Mouse (Mus musculus): ENCODE measurements around the gene Gm17949. TPM values are rescaled to one million over a fixed set of nuclear protein-coding genes. Genes with fewer than 3 reads are reported as not detected.

Gene Gm17949
- polyA plus RNA-seq, 2 experiments: 0.05 to 0.26 TPM

DNA sequence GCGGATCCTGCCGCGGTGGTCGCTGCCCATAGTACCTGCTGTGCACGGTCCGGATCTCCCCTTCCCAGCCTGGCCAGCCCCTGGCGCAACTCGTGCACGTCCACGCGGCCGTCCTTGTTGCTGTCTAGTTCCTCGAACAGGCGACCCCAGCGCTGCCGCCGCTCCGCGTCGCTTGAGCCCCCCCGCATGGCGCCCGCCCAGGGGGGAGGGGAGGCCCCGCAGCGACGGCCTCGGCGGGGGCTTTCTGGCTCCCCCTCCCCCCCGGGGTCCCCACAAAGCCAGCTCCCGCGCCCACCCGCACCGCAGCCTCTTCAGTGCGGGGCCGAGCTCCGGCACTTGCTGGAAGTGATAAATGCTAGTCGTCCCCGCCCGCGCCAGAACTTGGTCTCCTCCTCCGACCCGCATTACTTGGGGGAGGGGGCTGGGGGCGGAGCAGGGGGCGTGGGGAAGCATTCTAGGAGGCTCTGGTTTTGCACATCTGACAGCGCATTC, 48.3 kb downstream of the Gm17949 start, which contains the start of gene Slc25a23:
TSS of gene Slc25a23 (minus strand) at position 378 of the 492 bp plus-strand sequence.
- peak; percentile 83 for ATAC-seq (ENCODE audit: low FRiP score, low read depth)
- Histone ChIP-seq H3K9me3 (ENCODE audit: control insufficient read depth, low read length) (no peaks in the 10 kb centered on the region), H3K27ac (replicated peaks; ENCODE audit: low read depth, low read length) (no peak within 1 kb of the TSS), H3K4me3 (replicated peaks; ENCODE audit: low read length) (peak within 1 kb of the TSS; percentile 77), H3K27me3 (ENCODE audit: control insufficient read depth, insufficient read depth, low read length) (peaks cover 27% of the 10 kb centered on the region), H3K36me3 (ENCODE audit: control insufficient read depth, insufficient read depth, low read length) (no peaks in the 10 kb centered on the region), H3K9ac (ENCODE audit: low read depth, low read length, severe bottlenecking) (peak within 1 kb of the TSS; percentile 70), H3K4me1 (ENCODE audit: control insufficient read depth, insufficient read depth, low read length) (0 out of 2 replicates have a peak, but pooled peaks cover 10% of the 10 kb centered on the region), H3K4me2 (replicated peaks; ENCODE audit: low read depth, low read length, severe bottlenecking) (peak within 1 kb of the TSS; percentile 83)
- TF ChIP-seq POLR2A (IDR thresholded peaks at IDR 0.05; ENCODE audit: borderline replicate concordance, extremely low read depth, insufficient read depth, insufficient read length): no peak
- peak; percentile 80 for DNase-seq (ENCODE audit: low spot score)
- WGBS: 1% methylated on average over 16 of the region's 45 CpGs

DNA sequence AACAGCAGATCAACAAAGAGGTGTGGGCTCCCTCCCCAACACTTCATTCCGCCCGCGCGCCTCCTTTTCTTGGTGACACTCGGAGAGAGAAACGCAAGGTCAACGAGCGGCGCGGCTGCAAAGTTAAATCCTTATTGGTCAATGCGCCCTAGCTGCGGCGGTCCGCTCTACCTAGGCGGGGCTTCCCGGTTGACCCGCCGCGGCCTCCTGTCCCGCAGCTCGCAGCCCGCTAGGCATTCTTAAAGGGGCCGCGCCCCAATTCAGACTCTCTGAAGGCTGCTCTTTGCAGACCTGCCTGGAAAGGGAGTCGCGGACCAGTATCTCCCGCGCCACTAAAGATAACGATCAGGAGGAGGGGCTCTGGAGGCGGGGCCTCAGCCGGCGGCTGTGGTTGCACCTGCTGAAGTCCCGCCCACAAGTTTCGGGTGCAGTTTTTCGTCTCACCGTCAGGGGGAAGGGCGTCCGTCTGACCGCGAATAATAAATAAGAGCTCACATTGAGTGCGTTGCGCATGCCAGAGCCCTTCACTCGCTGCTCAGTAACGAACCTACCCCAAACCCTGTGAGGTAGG, 49.0 kb downstream of the Gm17949 start:
- Histone ChIP-seq H3K4me1 (ENCODE audit: control insufficient read depth, insufficient read depth, low read length) (0 out of 2 replicates have a peak, but pooled peaks cover 10% of the 10 kb centered on the region), H3K4me2 (replicated peaks; ENCODE audit: low read depth, low read length, severe bottlenecking) (peak overlapping the region; percentile 83), H3K27ac (replicated peaks; ENCODE audit: low read depth, low read length) (no peak overlapping the region), H3K27me3 (ENCODE audit: control insufficient read depth, insufficient read depth, low read length) (peaks cover 33% of the 10 kb centered on the region), H3K9ac (ENCODE audit: low read depth, low read length, severe bottlenecking) (0 out of 2 replicates have a peak overlapping the region, but pooled peaks have one; percentile 22), H3K9me3 (ENCODE audit: control insufficient read depth, low read length) (no peaks in the 10 kb centered on the region), H3K4me3 (replicated peaks; ENCODE audit: low read length) (peak overlapping the region; percentile 77), H3K36me3 (ENCODE audit: control insufficient read depth, insufficient read depth, low read length) (no peaks in the 10 kb centered on the region)
- no peak for TF ChIP-seq POLR2A (IDR thresholded peaks at IDR 0.05; ENCODE audit: borderline replicate concordance, extremely low read depth, insufficient read depth, insufficient read length)
- peak; percentile 96 for DNase-seq (ENCODE audit: low spot score)
- ATAC-seq (ENCODE audit: low FRiP score, low read depth): peak; percentile 93
- under 1% methylated on average over 44 of the region's 44 CpGs for WGBS

DNA sequence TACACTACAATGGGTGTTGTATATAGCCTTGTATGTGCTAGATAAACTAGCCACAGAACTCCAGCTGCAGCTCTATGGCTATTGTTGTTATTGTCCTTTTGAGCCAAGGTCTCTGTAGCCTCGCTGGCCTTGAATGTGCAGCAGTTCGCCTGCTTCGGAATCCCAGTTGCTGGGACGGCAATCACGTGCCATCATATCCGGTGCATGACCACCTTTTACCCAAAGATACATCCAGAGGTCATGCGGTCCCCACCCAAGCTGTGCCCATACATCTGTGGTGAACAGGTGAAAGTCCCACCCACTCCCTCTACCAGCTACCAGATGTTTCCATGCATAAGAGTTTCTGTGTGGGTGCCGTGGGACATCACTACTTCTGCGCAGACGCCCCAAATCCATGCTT, 49.8 kb downstream of the Gm17949 start:
- Histone ChIP-seq H3K4me3 (replicated peaks; ENCODE audit: low read length) (peak overlapping the region; percentile 77; the same call in 1 of the 2 replicates), H3K9ac (ENCODE audit: low read depth, low read length, severe bottlenecking) (no peak overlapping the region), H3K4me1 (ENCODE audit: control insufficient read depth, insufficient read depth, low read length) (0 out of 2 replicates have a peak, but pooled peaks cover 10% of the 10 kb centered on the region), H3K27ac (replicated peaks; ENCODE audit: low read depth, low read length) (no peak overlapping the region), H3K4me2 (replicated peaks; ENCODE audit: low read depth, low read length, severe bottlenecking) (peak overlapping the region; percentile 83), H3K9me3 (ENCODE audit: control insufficient read depth, low read length) (no peaks in the 10 kb centered on the region), H3K36me3 (ENCODE audit: control insufficient read depth, insufficient read depth, low read length) (no peaks in the 10 kb centered on the region), H3K27me3 (ENCODE audit: control insufficient read depth, insufficient read depth, low read length) (peaks cover 33% of the 10 kb centered on the region)
- TF ChIP-seq POLR2A (IDR thresholded peaks at IDR 0.05; ENCODE audit: borderline replicate concordance, extremely low read depth, insufficient read depth, insufficient read length): no peak
- ATAC-seq (ENCODE audit: low FRiP score, low read depth): no peak
- 48% methylated on average over 10 of the region's 10 CpGs for WGBS
- DNase-seq (ENCODE audit: low spot score): no peak

DNA sequence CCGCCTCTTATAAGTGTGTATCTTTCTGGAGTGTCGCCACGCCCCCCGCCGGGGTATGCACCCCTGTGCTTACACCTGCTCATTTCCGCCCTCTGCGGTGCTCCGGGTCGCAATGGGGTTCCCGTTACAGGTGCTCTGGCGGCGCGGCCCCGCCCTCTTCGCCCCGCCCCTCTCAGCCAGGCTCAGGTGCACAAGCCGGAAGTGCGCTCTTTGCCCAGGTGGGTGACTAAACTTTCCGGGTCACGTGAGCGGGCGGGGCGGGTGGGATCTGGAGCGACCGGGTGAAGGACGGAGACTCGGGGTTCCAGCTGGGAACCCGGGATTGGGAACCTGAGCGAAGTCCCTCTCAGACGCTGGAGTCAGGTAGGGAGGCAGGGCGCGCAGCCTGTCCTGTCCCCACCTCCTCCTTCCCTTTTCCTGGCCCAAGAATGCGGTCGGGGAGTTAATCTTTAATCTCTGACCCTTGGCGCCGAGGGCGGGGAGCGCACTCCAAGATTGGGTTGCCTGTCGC, 50.8 kb downstream of the Gm17949 start:
- no peaks in the 10 kb centered on the region for H3K9me3 ChIP-seq (ENCODE audit: control insufficient read depth, low read length)
- H3K4me3 ChIP-seq (replicated peaks; ENCODE audit: low read length): peak overlapping the region; percentile 16
- ATAC-seq (ENCODE audit: low FRiP score, low read depth) (no peak), DNase-seq (ENCODE audit: low spot score) (no peak)
- H3K4me2 ChIP-seq (replicated peaks; ENCODE audit: low read depth, low read length, severe bottlenecking): peak overlapping the region; percentile 30; the same call in 1 of the 2 replicates
- 3% methylated on average over 39 of the region's 39 CpGs for WGBS
- no peaks in the 10 kb centered on the region for H3K36me3 ChIP-seq (ENCODE audit: control insufficient read depth, insufficient read depth, low read length)
- H3K9ac ChIP-seq (ENCODE audit: low read depth, low read length, severe bottlenecking): no peak overlapping the region
- H3K4me1 ChIP-seq (ENCODE audit: control insufficient read depth, insufficient read depth, low read length): 0 out of 2 replicates have a peak, but pooled peaks cover 10% of the 10 kb centered on the region
- H3K27me3 ChIP-seq (ENCODE audit: control insufficient read depth, insufficient read depth, low read length): peaks cover 37% of the 10 kb centered on the region
- TF ChIP-seq POLR2A (IDR thresholded peaks at IDR 0.05; ENCODE audit: borderline replicate concordance, extremely low read depth, insufficient read depth, insufficient read length): no peak
- H3K27ac ChIP-seq (replicated peaks; ENCODE audit: low read depth, low read length): no peak overlapping the region

DNA sequence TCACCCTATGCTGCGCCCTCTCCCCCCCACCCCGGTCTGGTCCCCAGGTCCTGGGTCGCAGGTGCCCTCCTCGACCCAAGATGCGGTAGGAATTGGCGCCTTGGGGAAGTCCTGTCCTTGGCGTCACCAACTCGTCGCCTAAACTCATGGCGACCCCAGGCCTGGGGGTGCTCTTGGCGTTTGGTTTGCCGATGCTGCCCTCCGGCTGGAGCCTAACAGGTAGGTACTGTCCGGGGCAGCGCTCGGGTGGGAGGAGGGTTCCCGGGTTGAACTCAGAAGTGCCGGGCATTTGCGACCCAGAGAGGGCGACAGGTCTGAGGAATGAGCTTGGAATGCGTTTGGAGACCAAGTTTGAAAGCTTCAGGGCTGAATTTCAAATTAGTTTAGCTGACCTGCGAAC, 51.3 kb downstream of the Gm17949 start:
- 1% methylated on average over 22 of the region's 22 CpGs for WGBS
- H3K4me3 ChIP-seq (replicated peaks; ENCODE audit: low read length): peak overlapping the region; percentile 16
- ATAC-seq (ENCODE audit: low FRiP score, low read depth) (no peak), DNase-seq (ENCODE audit: low spot score) (no peak)
- H3K4me1 ChIP-seq (ENCODE audit: control insufficient read depth, insufficient read depth, low read length): 0 out of 2 replicates have a peak, but pooled peaks cover 10% of the 10 kb centered on the region
- H3K36me3 ChIP-seq (ENCODE audit: control insufficient read depth, insufficient read depth, low read length): no peaks in the 10 kb centered on the region
- H3K27me3 ChIP-seq (ENCODE audit: control insufficient read depth, insufficient read depth, low read length): peaks cover 37% of the 10 kb centered on the region
- H3K9me3 ChIP-seq (ENCODE audit: control insufficient read depth, low read length): no peaks in the 10 kb centered on the region
- peak overlapping the region; percentile 30; the same call in 1 of the 2 replicates for H3K4me2 ChIP-seq (replicated peaks; ENCODE audit: low read depth, low read length, severe bottlenecking)
- no peak overlapping the region for H3K9ac ChIP-seq (ENCODE audit: low read depth, low read length, severe bottlenecking)
- no peak overlapping the region for H3K27ac ChIP-seq (replicated peaks; ENCODE audit: low read depth, low read length)
- TF ChIP-seq POLR2A (IDR thresholded peaks at IDR 0.05; ENCODE audit: borderline replicate concordance, extremely low read depth, insufficient read depth, insufficient read length): no peak

Data from limb, embryonic 14.5 days (tissue).